Mouse (Mus musculus) lung, postnatal 0 days (tissue): ENCODE data around the gene Hoxb3. TPM values are rescaled to one million over a fixed set of nuclear protein-coding genes. Genes with fewer than 3 reads are reported as not detected.

Experiments used
- ATAC-seq: fragments of 200-750 bp; cut with Nextera tagmentation; 2 replicates; pipeline ENCODE4 v1.8.0; 2017; ENCODE audit warnings: moderate library complexity
- DNase-seq: peaks from one replicate; pipeline ENCODE4 v3.0.0-alpha.2; 2016; ENCODE audit warnings: low spot score
- H3K27ac ChIP-seq: fragments of 300-500 bp; sonication (generic); 2 replicates; pipeline ENCODE4 v1.5.1; 2014; ENCODE audit warnings: antibody characterized with exemption, mild to moderate bottlenecking, low read length, mixed read lengths
- H3K27me3 ChIP-seq: fragments of 300-500 bp; sonication (generic); replicated peaks from 2 replicates; pipeline ENCODE4 v1.6.1; 2014; ENCODE audit warnings: low read length, mixed read lengths; ENCODE audit not compliant: insufficient read depth
- H3K36me3 ChIP-seq: fragments of 300-500 bp; sonication (generic); 2 replicates; pipeline ENCODE4 v1.6.1; 2014; ENCODE audit warnings: low read length, mixed read lengths; ENCODE audit not compliant: insufficient read depth
- H3K4me1 ChIP-seq: fragments of 300-500 bp; sonication (generic); 2 replicates; pipeline ENCODE4 v1.6.1; 2014; ENCODE audit warnings: antibody characterized with exemption, low read depth, low read length, mixed read lengths; ENCODE audit not compliant: insufficient read depth
- H3K4me2 ChIP-seq: fragments of 300-500 bp; sonication (generic); replicated peaks from 2 replicates; pipeline ENCODE4 v1.6.1; 2014; ENCODE audit warnings: low read depth, mild to moderate bottlenecking, low read length, moderate library complexity, mixed read lengths
- H3K4me3 ChIP-seq: fragments of 300-500 bp; sonication (generic); 2 replicates; pipeline ENCODE4 v1.5.1; 2014; ENCODE audit warnings: low read depth, low read length
- H3K9ac ChIP-seq: fragments of 300-500 bp; sonication (generic); replicated peaks from 2 replicates; pipeline ENCODE4 v1.6.1; 2014; ENCODE audit warnings: low read depth, mild to moderate bottlenecking
- H3K9me3 ChIP-seq: fragments of 300-500 bp; sonication (generic); 2 replicates; pipeline ENCODE4 v1.6.1; 2016; ENCODE audit warnings: low read length, mixed read lengths
- CTCF ChIP-seq: IDR thresholded peaks from 2 replicates; pipeline ENCODE4 v1.5.1; 2016; ENCODE audit warnings: antibody characterized with exemption, mild to moderate bottlenecking
- EP300 ChIP-seq: IDR thresholded peaks from 2 replicates; pipeline ENCODE4 v1.6.1; 2016; ENCODE audit warnings: antibody characterized with exemption, mild to moderate bottlenecking, control low read depth
- WGBS: fragments of 180-500 bp; shearing (Covaris S2); extraction: QIAGEN DNeasy Blood & Tissue Kit; methylation state at CpG from one replicate; pipeline ENCODE4 v1.1.7; 2014; 5-methylcytosine and 5-hydroxymethylcytosine counted together
- polyA plus RNA-seq: library from polyadenylated mRNA; unstranded; fragments of >200 nt; fragmentation: Nextera tagmentation; extraction: Ambion mirVana; gene quantifications from 2 replicates; pipeline ENCODE4 v1.2.1, GENCODE M21; 2015

The Hoxb3 gene
- polyA plus RNA-seq, 1 experiment from 2014 or later: 1.5 TPM

- ATAC-seq (no peak), DNase-seq (no peak)
- no peaks in the 10 kb centered on the region for H3K36me3 ChIP-seq
- no peak overlapping the region for H3K4me2 ChIP-seq
- 25% methylated on average over 11 of the region's 12 CpGs for WGBS
- peaks cover 75% of the 10 kb centered on the region for H3K27me3 ChIP-seq
- no peak for TF ChIP-seq EP300
- TF ChIP-seq CTCF: no peak
- no peak overlapping the region for H3K4me3 ChIP-seq
- no peak overlapping the region for H3K27ac ChIP-seq
- H3K9me3 ChIP-seq: no peaks in the 10 kb centered on the region
- no peak overlapping the region for H3K9ac ChIP-seq
- no peaks in the 10 kb centered on the region for H3K4me1 ChIP-seq
These were observed 30.4 kb upstream of the Hoxb3 start for GRCm38 (mm10) chr11:96292565-96293301.

- no peak overlapping the region for H3K27ac ChIP-seq
- DNase-seq (no peak), ATAC-seq (no peak)
- no peaks in the 10 kb centered on the region for H3K9me3 ChIP-seq
- H3K9ac ChIP-seq: no peak overlapping the region
- H3K4me2 ChIP-seq: no peak overlapping the region
- WGBS: 28% methylated on average over 22 of the region's 22 CpGs
- H3K36me3 ChIP-seq: no peaks in the 10 kb centered on the region
- H3K4me3 ChIP-seq: no peak overlapping the region
- H3K27me3 ChIP-seq: peaks cover 72% of the 10 kb centered on the region
- TF ChIP-seq EP300: no peak
- TF ChIP-seq CTCF: no peak
- H3K4me1 ChIP-seq: no peaks in the 10 kb centered on the region
These were observed 29.7 kb upstream of the Hoxb3 start for GRCm38 (mm10) chr11:96293302-96293921.

- Histone ChIP-seq H3K4me2 (peak overlapping the region; percentile 46), H3K9ac (no peak overlapping the region), H3K27ac (no peak overlapping the region), H3K4me1 (no peaks in the 10 kb centered on the region), H3K9me3 (no peaks in the 10 kb centered on the region), H3K36me3 (no peaks in the 10 kb centered on the region), H3K27me3 (peaks cover 72% of the 10 kb centered on the region), H3K4me3 (peak overlapping the region; percentile 10; the same call in 1 of the 2 replicates)
- ATAC-seq (0 out of 2 replicates have a peak, but pooled peaks have one; percentile 50), DNase-seq (peak; percentile 84)
- no peak for TF ChIP-seq EP300
- peak; percentile 81 for TF ChIP-seq CTCF
- WGBS: 2% methylated on average over 32 of the region's 32 CpGs
These were observed 28.7 kb upstream of the Hoxb3 start for GRCm38 (mm10) chr11:96294245-96295091.

GRCm38 (mm10) chr11:96295092-96295835 is 27.9 kb upstream of the Hoxb3 start:
- Histone ChIP-seq H3K4me1 (no peaks in the 10 kb centered on the region), H3K4me3 (peak overlapping the region; percentile 10; the same call in 1 of the 2 replicates), H3K9me3 (no peaks in the 10 kb centered on the region), H3K9ac (no peak overlapping the region), H3K27me3 (peaks cover 78% of the 10 kb centered on the region), H3K4me2 (peak overlapping the region; percentile 46), H3K36me3 (no peaks in the 10 kb centered on the region), H3K27ac (no peak overlapping the region)
- WGBS: 5% methylated on average over 30 of the region's 30 CpGs
- DNase-seq (no peak), ATAC-seq (no peak)
- no peak for TF ChIP-seq CTCF
- TF ChIP-seq EP300: no peak

- WGBS: 42% methylated on average over 2 of the region's 2 CpGs
- Histone ChIP-seq H3K4me3 (no peak overlapping the region), H3K27me3 (peaks cover 82% of the 10 kb centered on the region), H3K27ac (no peak overlapping the region), H3K9ac (no peak overlapping the region), H3K4me1 (no peaks in the 10 kb centered on the region), H3K9me3 (no peaks in the 10 kb centered on the region), H3K36me3 (no peaks in the 10 kb centered on the region), H3K4me2 (no peak overlapping the region)
- no peak for ATAC-seq
- DNase-seq: no peak
- TF ChIP-seq EP300: no peak
- TF ChIP-seq CTCF: peak; percentile 31
These were observed 26.1 kb upstream of the Hoxb3 start for GRCm38 (mm10) chr11:96296997-96297396.
